Mouse (Mus musculus) small intestine, adult 2 months (tissue): ENCODE results near the gene Gnptg. TPM values are rescaled to one million over a fixed set of nuclear protein-coding genes. Genes with fewer than 3 reads are reported as not detected.
A peak's percentile ranks its signal among the peaks of the same experiment; 100 is the strongest.
"Not testable (repeated sequence)": the region's sequence is repeated elsewhere in the genome, so short reads cannot be mapped to it uniquely, and the experiment has no call there.

ENCODE experiments used
- H3K27ac ChIP-seq: fragments of 200-500 bp; 2 replicates; pipeline ENCODE4 v1.5.1; 2012; ENCODE audit warnings: low read depth, low read length, control low read depth, inconsistent platforms; ENCODE audit not compliant: insufficient read depth
- H3K27me3 ChIP-seq: fragments of 200-500 bp; 2 replicates; pipeline ENCODE4 v1.6.1; 2012; ENCODE audit warnings: mild to moderate bottlenecking, moderate library complexity, low read length, inconsistent platforms; ENCODE audit not compliant: control insufficient read depth, insufficient read depth
- H3K36me3 ChIP-seq: fragments of 200-500 bp; 2 replicates; pipeline ENCODE4 v1.6.1; 2012; ENCODE audit warnings: mild to moderate bottlenecking, low read length, control low read depth, inconsistent platforms; ENCODE audit not compliant: control insufficient read depth, insufficient read depth
- H3K4me1 ChIP-seq: fragments of 200-500 bp; 2 replicates; pipeline ENCODE4 v1.6.1; 2012; ENCODE audit warnings: low read length, inconsistent platforms, mixed read lengths; ENCODE audit not compliant: control insufficient read depth, insufficient read depth, insufficient read length
- H3K4me3 ChIP-seq: fragments of 200-500 bp; 2 replicates; pipeline ENCODE4 v1.5.1; 2012; ENCODE audit warnings: low read depth, mild to moderate bottlenecking, control low read depth, inconsistent platforms, low read length, moderate library complexity
- CTCF ChIP-seq: fragments of 200-500 bp; IDR thresholded peaks from 2 replicates; pipeline ENCODE4 v1.5.1; 2012; ENCODE audit warnings: low read depth, mild to moderate bottlenecking, control low read depth, inconsistent platforms, low read length, moderate library complexity, mixed read lengths; ENCODE audit not compliant: insufficient replicate concordance, insufficient read length; ENCODE audit errors: extremely low read depth
- POLR2A ChIP-seq: fragments of 200-500 bp; IDR thresholded peaks from 2 replicates; pipeline ENCODE4 v1.6.1; 2012; ENCODE audit warnings: low read depth, mild to moderate bottlenecking, control low read depth, inconsistent platforms, low read length, moderate library complexity
- WGBS: fragments of 180-500 bp; shearing (Covaris S2); methylation state at CpG from one replicate; pipeline ENCODE4 v1.1.7; 2018; 5-methylcytosine and 5-hydroxymethylcytosine counted together
- polyA plus RNA-seq: library from polyadenylated mRNA; depleted of rRNA; stranded (reverse); fragments of >200 nt; gene quantifications from 2 replicates; pipeline ENCODE4 v1.2.3, GENCODE M21; 2012

The Gnptg gene
- polyA plus RNA-seq, 1 experiment = 29.3 TPM

DNA sequence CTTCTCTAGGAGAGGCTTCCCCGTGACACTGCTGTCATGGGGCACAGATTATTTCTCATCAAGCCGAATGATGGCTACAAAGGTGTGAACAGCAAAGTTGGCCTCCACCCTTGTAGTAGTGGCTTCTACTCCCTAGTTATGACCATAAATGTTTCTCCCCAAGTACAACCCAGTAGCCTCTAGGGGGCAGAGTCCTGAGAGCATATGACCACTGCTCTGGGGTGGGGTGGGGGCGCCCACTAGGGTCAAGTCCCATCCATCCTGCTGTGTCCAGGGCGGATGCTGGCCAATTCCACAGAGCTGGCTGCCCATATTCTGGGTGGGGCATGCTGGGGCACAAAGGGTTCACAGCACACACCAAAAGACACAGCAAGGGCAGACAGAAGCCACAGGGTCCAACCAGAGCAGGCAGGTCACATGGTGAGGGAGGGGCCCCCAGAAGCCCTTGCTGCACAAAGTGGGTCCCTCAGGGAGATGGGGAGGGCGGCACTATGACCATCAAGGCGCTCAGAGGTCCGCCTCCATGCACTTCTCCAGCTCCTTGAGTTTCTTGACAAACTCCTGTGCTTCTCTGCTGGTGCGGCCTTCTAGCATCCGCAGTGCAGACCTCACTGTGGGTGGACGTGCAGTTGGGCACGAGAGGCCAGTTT lies 3.3 kb upstream of the Gnptg start:
- Histone ChIP-seq H3K27me3 (no peaks in the 10 kb centered on the region), H3K4me3 (no peak overlapping the region), H3K4me1 (no peaks in the 10 kb centered on the region), H3K27ac (no peak overlapping the region), H3K36me3 (peaks cover 8% of the 10 kb centered on the region; the same call in 1 of the 2 replicates)
- TF ChIP-seq POLR2A (no peak), CTCF (no peak)
- 90% methylated on average over 11 of the region's 11 CpGs for WGBS

GRCm38 (mm10) chr17:25235635-25236034 lies 4.3 kb downstream of the Gnptg start:
- WGBS = 84% methylated on average over 9 of the region's 9 CpGs
- H3K27ac ChIP-seq = no peak overlapping the region
- no peaks in the 10 kb centered on the region for H3K4me1 ChIP-seq
- H3K36me3 ChIP-seq = peaks cover 20% of the 10 kb centered on the region
- no peak for TF ChIP-seq POLR2A
- no peak for TF ChIP-seq CTCF
- H3K4me3 ChIP-seq = no peak overlapping the region
- no peaks in the 10 kb centered on the region for H3K27me3 ChIP-seq

DNA sequence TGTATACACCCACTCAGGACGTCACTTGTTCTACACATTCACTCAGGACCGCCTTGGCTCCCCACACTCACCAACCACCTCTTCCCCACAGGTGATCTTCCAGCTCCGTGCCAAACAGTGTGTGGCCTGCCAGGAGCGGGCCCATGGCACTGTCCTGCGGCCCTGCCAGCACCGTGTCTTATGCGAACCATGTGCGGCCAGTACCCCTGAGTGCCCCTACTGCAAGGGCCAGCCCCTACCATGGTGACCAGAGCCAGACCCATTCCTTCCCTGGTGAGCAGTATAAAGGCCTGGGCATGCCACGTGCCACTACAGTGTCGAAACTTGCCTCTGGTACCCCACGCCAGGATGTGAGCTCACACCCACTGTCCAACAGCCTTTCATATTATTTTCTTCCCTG lies 8.3 kb downstream of the Gnptg start:
- WGBS = 97% methylated on average over 7 of the region's 11 CpGs
- not testable (repeated sequence) for H3K27me3 ChIP-seq, H3K27ac ChIP-seq, H3K4me3 ChIP-seq, H3K4me1 ChIP-seq
- H3K36me3 ChIP-seq = peaks cover 29% of the 10 kb centered on the region

DNA sequence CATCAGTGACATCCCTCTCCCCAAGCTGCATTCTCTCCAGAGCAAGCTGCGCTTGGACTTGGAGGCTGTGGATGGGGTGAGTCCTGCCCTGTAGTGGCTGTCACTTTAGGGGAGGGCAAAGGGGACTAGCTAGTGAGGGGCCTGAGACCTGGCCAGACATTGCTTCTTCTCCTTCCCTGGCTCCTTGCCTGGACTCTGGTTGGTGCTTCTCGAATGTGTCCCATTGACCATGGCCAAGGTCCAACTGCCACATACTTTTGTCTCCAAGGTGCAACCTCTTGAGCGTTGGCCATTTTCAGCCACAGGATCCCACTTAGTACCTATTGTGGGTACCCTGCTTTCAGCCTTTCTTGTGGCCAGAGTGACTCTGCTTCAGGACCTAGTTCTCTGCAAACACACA lies 9.2 kb downstream of the Gnptg start:
- no peaks in the 10 kb centered on the region for H3K4me1 ChIP-seq
- H3K36me3 ChIP-seq = peaks cover 28% of the 10 kb centered on the region
- H3K27ac ChIP-seq = no peak overlapping the region
- H3K4me3 ChIP-seq = 0 out of 2 replicates have a peak overlapping the region, but pooled peaks have one; percentile 3
- no peaks in the 10 kb centered on the region for H3K27me3 ChIP-seq
- no peak for TF ChIP-seq POLR2A
- no peak for TF ChIP-seq CTCF
- WGBS = 70% methylated on average over 3 of the region's 3 CpGs

- peaks cover 25% of the 10 kb centered on the region for H3K36me3 ChIP-seq
- not testable (repeated sequence) for H3K4me1 ChIP-seq, H3K27ac ChIP-seq, H3K27me3 ChIP-seq
- 0 out of 2 replicates have a peak overlapping the region, but pooled peaks have one; percentile 3 for H3K4me3 ChIP-seq
- 58% methylated on average over 17 of the region's 17 CpGs for WGBS
Measured at GRCm38 (mm10) chr17:25230014-25230655, 9.8 kb downstream of the Gnptg start.

DNA sequence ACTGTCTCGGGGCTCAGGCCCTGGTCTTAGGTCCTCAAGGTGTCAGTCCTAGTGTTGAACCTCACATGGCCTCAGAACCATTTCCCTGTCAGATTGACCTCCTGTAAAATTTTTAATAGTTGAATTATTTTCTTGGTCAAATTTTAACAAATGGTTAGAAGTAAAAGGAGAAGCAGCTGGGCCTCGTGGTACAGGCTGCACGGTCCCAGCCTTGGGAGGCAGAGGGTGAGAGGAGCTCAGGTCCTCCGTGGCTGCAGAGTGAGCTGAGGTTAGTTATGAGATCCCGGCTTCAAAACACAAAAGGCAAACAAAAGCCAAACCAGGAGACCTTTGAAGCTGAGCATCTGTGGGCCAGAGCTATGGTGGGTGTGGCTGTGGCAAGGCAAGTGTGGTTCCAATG lies 11.9 kb downstream of the Gnptg start:
- no peak overlapping the region; the same call in 1 of the 2 replicates for H3K27ac ChIP-seq
- peaks cover 2% of the 10 kb centered on the region; the same call in 1 of the 2 replicates for H3K4me1 ChIP-seq

DNA sequence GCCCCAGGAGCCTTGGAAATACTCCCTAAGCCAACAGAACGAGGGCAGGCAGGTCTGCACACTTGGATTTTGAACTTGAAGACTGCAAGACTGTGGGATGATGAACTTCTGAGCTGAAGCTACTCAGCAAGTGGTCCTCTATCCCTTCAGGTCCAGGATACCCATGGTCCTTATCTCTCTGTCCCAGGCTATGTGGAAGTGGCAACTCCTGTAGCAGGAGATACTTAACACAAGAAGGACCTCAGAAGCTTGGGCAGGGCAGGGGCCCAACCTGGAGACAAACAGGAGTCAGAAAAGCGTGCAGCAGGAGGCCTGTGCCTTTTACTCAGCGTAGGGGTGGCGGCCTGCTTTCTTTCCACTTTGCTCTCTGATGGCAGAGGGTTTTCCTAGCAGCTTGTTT lies 14.3 kb downstream of the Gnptg start:
- Histone ChIP-seq H3K36me3 (peaks cover 9% of the 10 kb centered on the region; the same call in 1 of the 2 replicates), H3K4me1 (peaks cover 2% of the 10 kb centered on the region; the same call in 1 of the 2 replicates), H3K4me3 (no peak overlapping the region), H3K27me3 (no peaks in the 10 kb centered on the region), H3K27ac (no peak overlapping the region)
- TF ChIP-seq CTCF (no peak), POLR2A (no peak)
- WGBS = 85% methylated on average over 4 of the region's 4 CpGs

More for the DNA sequence above, 11.9 kb downstream of the Gnptg start:
- no peak for TF ChIP-seq POLR2A
- no peak for TF ChIP-seq CTCF
- Histone ChIP-seq H3K27me3 (no peaks in the 10 kb centered on the region), H3K4me3 (no peak overlapping the region), H3K36me3 (peaks cover 17% of the 10 kb centered on the region)
- 72% methylated on average over 5 of the region's 5 CpGs for WGBS
